Mouse (Mus musculus) myocyte (in vitro differentiated cells): ENCODE data around the gene Cpa1. TPM values are rescaled to one million over a fixed set of nuclear protein-coding genes. Genes with fewer than 3 reads are reported as not detected.

Experiments used
- H3K27me3 ChIP-seq: one replicate; pipeline ENCODE4 v1.6.1; 2011; ENCODE audit not compliant: control insufficient read depth, insufficient read depth, insufficient read length
- H3K36me3 ChIP-seq: one replicate; pipeline ENCODE4 v1.6.1; 2011; ENCODE audit not compliant: control insufficient read depth, insufficient read depth
- H3K4me2 ChIP-seq: one replicate; pipeline ENCODE4 v1.6.1; 2011; ENCODE audit warnings: low read depth, control low read depth
- H3K4me3 ChIP-seq: one replicate; pipeline ENCODE4 v1.5.1; 2011; ENCODE audit warnings: mild to moderate bottlenecking, control low read depth, moderate library complexity
- H3K79me2 ChIP-seq: one replicate; pipeline ENCODE4 v1.6.1; 2011; ENCODE audit not compliant: control insufficient read depth, insufficient read depth
- H3ac ChIP-seq: one replicate; pipeline ENCODE4 v1.6.1; 2011; ENCODE audit not compliant: control insufficient read depth, insufficient read length
- CEBPB ChIP-seq: IDR thresholded peaks from 2 replicates; pipeline ENCODE4 v1.6.1; 2011; ENCODE audit warnings: mild to moderate bottlenecking, moderate library complexity; ENCODE audit not compliant: poor library complexity, insufficient read depth, severe bottlenecking
- E2F4 ChIP-seq: IDR thresholded peaks from one replicate; pipeline ENCODE4 v1.6.1; 2011; ENCODE audit warnings: mild to moderate bottlenecking, control low read depth, moderate library complexity; ENCODE audit not compliant: insufficient read depth
- MAX ChIP-seq: IDR thresholded peaks from one replicate; pipeline ENCODE4 v1.6.1; 2011; ENCODE audit warnings: low read depth, mild to moderate bottlenecking, control low read depth
- MYOD1 ChIP-seq, 3 experiments: IDR thresholded peaks; one replicate each; pipeline ENCODE4 v1.6.1; 2011; ENCODE audit warnings: control low read depth in 2 of 3, low read depth in 2 of 3, mild to moderate bottlenecking in 2 of 3, moderate library complexity in 1 of 3; ENCODE audit not compliant: insufficient read length in 2 of 3, control insufficient read depth in 1 of 3
- MYOG ChIP-seq, 3 experiments: IDR thresholded peaks; one replicate each; pipeline ENCODE4 v1.6.1; 2011; ENCODE audit warnings: control low read depth in 2 of 3, low read depth in 2 of 3, mild to moderate bottlenecking in 2 of 3; ENCODE audit not compliant: insufficient read length in 2 of 3, control insufficient read depth in 1 of 3, insufficient read depth in 1 of 3
- POLR2A ChIP-seq: IDR thresholded peaks from one replicate; pipeline ENCODE4 v1.6.1; 2011; ENCODE audit warnings: low read depth, mild to moderate bottlenecking, control low read depth, moderate library complexity; ENCODE audit not compliant: insufficient read length
- POLR2AphosphoS2 ChIP-seq: IDR thresholded peaks from one replicate; pipeline ENCODE4 v1.6.1; 2011; ENCODE audit warnings: low read depth, control low read depth; ENCODE audit not compliant: insufficient read length
- REST ChIP-seq: IDR thresholded peaks from one replicate; pipeline ENCODE4 v1.6.1; 2011; ENCODE audit warnings: mild to moderate bottlenecking, control low read depth, moderate library complexity; ENCODE audit not compliant: insufficient read depth, insufficient read length
- SRF ChIP-seq: IDR thresholded peaks from one replicate; pipeline ENCODE4 v1.6.1; 2011; ENCODE audit warnings: low read depth; ENCODE audit not compliant: control insufficient read depth, insufficient read length
- TCF12 ChIP-seq: IDR thresholded peaks from one replicate; pipeline ENCODE4 v1.6.1; 2011; ENCODE audit warnings: mild to moderate bottlenecking, control low read depth; ENCODE audit not compliant: poor library complexity, insufficient read depth, severe bottlenecking
- TCF3 ChIP-seq: IDR thresholded peaks from one replicate; pipeline ENCODE4 v1.6.1; 2011; ENCODE audit warnings: low read depth, control low read depth; ENCODE audit not compliant: insufficient read length
- USF1 ChIP-seq: IDR thresholded peaks from one replicate; pipeline ENCODE4 v1.6.1; 2011; ENCODE audit warnings: low read depth, mild to moderate bottlenecking, control low read depth, moderate library complexity
- polyA plus RNA-seq: library from polyadenylated mRNA; unstranded; fragments of >200 nt; fragmentation: generic; extraction: Trizol; gene quantifications from one replicate; pipeline ENCODE4 v1.2.1, GENCODE M21; 2012; ENCODE audit warnings: missing spikeins

Gene Cpa1
- polyA plus RNA-seq, 1 experiment = 0.29 TPM

DNA sequence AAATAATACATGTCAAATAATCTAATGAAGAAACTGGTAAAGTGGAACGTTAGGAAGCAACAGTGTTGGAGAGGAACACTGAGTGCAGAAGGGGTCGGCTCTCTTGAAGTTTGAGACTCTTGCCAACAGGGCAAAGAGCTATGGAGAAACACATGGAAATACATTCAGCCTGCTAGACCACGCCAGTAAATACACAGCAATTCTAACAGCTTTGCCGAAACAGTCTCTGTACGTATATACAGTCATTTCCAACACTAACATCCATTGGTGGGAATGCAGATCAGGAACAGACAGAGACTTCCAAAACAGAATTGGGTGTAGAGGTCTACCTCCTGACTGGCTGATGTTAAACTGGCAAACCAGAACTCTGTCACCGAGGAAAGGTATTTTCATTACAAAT lies 14.5 kb downstream of the Cpa1 start:
- TF ChIP-seq MYOG (IDR thresholded peaks at IDR 0.05; ENCODE audit: control insufficient read depth in 1 of 3, insufficient read depth in 1 of 3, insufficient read length in 2 of 3, low read depth in 2 of 3) = no peak
- no peak for TF ChIP-seq SRF
- TF ChIP-seq TCF12 = no peak
- no peak for TF ChIP-seq E2F4
- TF ChIP-seq MYOD1 (IDR thresholded peaks at IDR 0.05; ENCODE audit: control insufficient read depth in 1 of 3, insufficient read length in 2 of 3, low read depth in 2 of 3) = no peak
- TF ChIP-seq TCF3 = no peak
- TF ChIP-seq MAX = no peak
- TF ChIP-seq REST = no peak
- TF ChIP-seq POLR2AphosphoS2 = no peak
- no peak for TF ChIP-seq POLR2A
- no peak for TF ChIP-seq USF1
- TF ChIP-seq CEBPB = no peak
- Histone ChIP-seq H3K79me2 (no peaks in the 10 kb centered on the region), H3K27me3 (no peaks in the 10 kb centered on the region), H3K4me3 (no peak overlapping the region), H3K36me3 (no peaks in the 10 kb centered on the region), H3K4me2 (no peak overlapping the region), H3ac (no peak overlapping the region)

DNA sequence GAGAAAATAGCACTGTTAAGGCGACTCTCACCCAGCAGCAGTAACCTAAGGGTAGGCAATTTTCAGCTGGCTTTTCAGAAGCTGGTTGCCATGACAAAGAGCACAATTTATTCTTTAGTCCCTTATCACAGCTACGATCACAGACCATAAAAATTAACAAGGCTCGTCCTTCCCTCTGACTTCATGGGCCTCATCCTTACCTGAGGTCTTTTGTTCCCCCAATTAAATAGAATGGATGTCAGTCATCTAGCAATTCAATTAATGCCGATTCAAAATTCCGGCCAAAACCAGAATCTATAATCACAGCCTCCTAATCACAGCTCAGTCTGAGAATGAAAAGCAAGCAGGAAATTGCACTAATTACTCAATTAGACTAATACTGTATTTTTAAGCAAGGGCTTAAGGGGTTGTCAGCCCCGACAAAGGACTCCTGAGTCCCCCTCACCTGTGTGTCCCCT lies 15.4 kb downstream of the Cpa1 start:
- no peaks in the 10 kb centered on the region for H3K36me3 ChIP-seq
- no peaks in the 10 kb centered on the region for H3K79me2 ChIP-seq
- H3ac ChIP-seq = no peak overlapping the region
- no peaks in the 10 kb centered on the region for H3K27me3 ChIP-seq
- no peak overlapping the region for H3K4me3 ChIP-seq
- TF ChIP-seq TCF3 (no peak), USF1 (no peak), TCF12 (no peak)
- no peak overlapping the region for H3K4me2 ChIP-seq

DNA sequence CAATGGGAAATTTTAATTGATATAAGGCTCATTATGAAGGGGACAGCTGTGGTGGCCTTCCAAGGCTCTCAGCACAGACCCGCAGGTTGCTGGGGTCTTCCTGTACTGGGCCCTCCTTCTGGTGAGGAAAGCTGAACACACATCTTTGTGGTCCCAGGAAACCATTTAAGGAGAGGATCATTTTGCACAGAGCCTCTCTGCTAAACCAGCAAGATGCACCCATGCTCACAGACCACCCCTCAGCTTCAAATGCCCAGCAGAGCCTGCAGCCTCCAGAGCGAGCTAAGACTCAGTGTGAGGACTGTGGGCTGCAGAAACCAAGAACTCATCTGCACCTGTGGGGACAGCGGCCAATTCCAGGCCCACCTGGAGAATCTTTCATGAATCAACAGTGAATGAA lies 15.9 kb downstream of the Cpa1 start:
- Histone ChIP-seq H3ac (no peak overlapping the region), H3K4me3 (no peak overlapping the region), H3K36me3 (no peaks in the 10 kb centered on the region), H3K27me3 (no peaks in the 10 kb centered on the region), H3K4me2 (no peak overlapping the region), H3K79me2 (no peaks in the 10 kb centered on the region)
- TF ChIP-seq SRF = no peak
- TF ChIP-seq E2F4 = no peak
- TF ChIP-seq POLR2A = no peak
- TF ChIP-seq MAX = no peak
- no peak for TF ChIP-seq TCF12
- no peak for TF ChIP-seq TCF3
- TF ChIP-seq MYOD1 (IDR thresholded peaks at IDR 0.05; ENCODE audit: control insufficient read depth in 1 of 3, insufficient read length in 2 of 3, low read depth in 2 of 3) = no peak
- no peak for TF ChIP-seq CEBPB
- TF ChIP-seq POLR2AphosphoS2 = no peak
- no peak for TF ChIP-seq REST
- TF ChIP-seq USF1 = no peak
- TF ChIP-seq MYOG (IDR thresholded peaks at IDR 0.05; ENCODE audit: control insufficient read depth in 1 of 3, insufficient read depth in 1 of 3, insufficient read length in 2 of 3, low read depth in 2 of 3) = no peak

DNA sequence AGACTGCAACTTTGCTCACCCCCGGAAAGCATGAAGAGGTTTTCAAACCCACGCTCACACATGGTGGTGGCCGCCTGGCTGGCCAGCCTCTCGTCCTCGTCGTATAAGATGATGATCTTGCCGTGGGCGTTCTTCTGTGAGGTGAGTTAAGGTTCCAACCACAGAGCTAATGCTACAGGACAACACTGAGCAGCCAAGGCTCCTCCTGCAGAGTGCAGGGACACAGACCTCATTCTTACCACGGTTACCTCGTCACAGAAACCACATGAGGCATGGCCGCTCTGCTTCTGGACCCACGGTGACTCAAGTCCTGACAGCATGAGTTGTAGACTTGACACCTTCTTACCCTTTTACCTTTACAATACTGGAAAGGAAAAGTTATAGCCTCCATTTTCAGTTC lies 18.3 kb downstream of the Cpa1 start:
- Histone ChIP-seq H3K4me3 (no peak overlapping the region), H3K27me3 (no peaks in the 10 kb centered on the region), H3K79me2 (no peaks in the 10 kb centered on the region), H3K36me3 (no peaks in the 10 kb centered on the region), H3K4me2 (no peak overlapping the region), H3ac (no peak overlapping the region)
- TF ChIP-seq TCF12 (no peak), MAX (no peak), USF1 (no peak), POLR2AphosphoS2 (no peak), REST (no peak), CEBPB (no peak), E2F4 (no peak), MYOG (IDR thresholded peaks at IDR 0.05; ENCODE audit: control insufficient read depth in 1 of 3, insufficient read depth in 1 of 3, insufficient read length in 2 of 3, low read depth in 2 of 3) (no peak), MYOD1 (IDR thresholded peaks at IDR 0.05; ENCODE audit: control insufficient read depth in 1 of 3, insufficient read length in 2 of 3, low read depth in 2 of 3) (no peak)

DNA sequence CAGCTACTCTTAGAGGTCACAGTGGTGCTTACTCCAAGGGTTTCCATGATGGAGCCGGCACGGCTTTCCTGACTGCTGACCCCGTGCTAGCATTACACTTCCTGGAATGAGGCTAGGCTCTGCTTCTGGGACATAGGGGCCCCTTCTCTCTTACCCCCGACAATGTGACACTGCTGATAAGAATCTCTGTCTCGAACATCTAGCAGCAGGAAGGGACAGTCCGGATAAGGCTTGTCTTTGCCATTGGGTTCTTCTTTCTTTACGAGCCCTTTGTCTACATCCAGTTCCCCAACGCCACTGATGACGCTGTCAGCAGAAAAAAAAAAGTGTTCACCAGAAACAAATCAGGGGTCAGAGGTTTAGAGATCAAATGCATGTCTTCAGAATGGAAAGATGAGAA lies 19.6 kb downstream of the Cpa1 start:
- H3K4me2 ChIP-seq = no peak overlapping the region
- H3K36me3 ChIP-seq = no peaks in the 10 kb centered on the region
- TF ChIP-seq MAX (no peak), E2F4 (no peak), POLR2A (no peak), TCF3 (no peak), CEBPB (no peak), MYOG (IDR thresholded peaks at IDR 0.05; ENCODE audit: control insufficient read depth in 1 of 3, insufficient read depth in 1 of 3, insufficient read length in 2 of 3, low read depth in 2 of 3) (no peak), REST (no peak), MYOD1 (IDR thresholded peaks at IDR 0.05; ENCODE audit: control insufficient read depth in 1 of 3, insufficient read length in 2 of 3, low read depth in 2 of 3) (no peak), SRF (no peak), POLR2AphosphoS2 (no peak), USF1 (no peak), TCF12 (no peak)
- H3ac ChIP-seq = no peak overlapping the region
- H3K79me2 ChIP-seq = no peaks in the 10 kb centered on the region
- H3K4me3 ChIP-seq = no peak overlapping the region
- no peaks in the 10 kb centered on the region for H3K27me3 ChIP-seq
